15 mouse cellular contexts compared by ENCODE assay signal in genomic region chr19:26730486-26730885, GRCm38 (mm10).
"Had no signal": no experiment of that assay in that cellular context is flagged by ENCODE, and none has a peak within 500 bp of the region (broad histone marks: within the 10 kb centered on the region; RNA-seq: fewer than 3 reads in every experiment).

No protein-coding gene starts in this region.

- H3K27ac ChIP-seq: kidney, postnatal 0 days; liver, embryonic 14.5 days; neural tube, embryonic 12.5 days had no signal

- H3K4me3 ChIP-seq: neural tube, embryonic 12.5 days had no signal

- DNase-seq: kidney, adult 2 months; kidney, postnatal 36 days; layer of hippocampus, adult 9-11 months; layer of hippocampus, postnatal 36 days; left cerebral cortex, postnatal 4 days; lung, adult 18-20 months; midbrain, embryonic 14.5 days; retina, postnatal 1 day; right cerebral cortex, postnatal 4 days; spleen, adult 18-20 months; thymus, adult 18-20 months; thymus, postnatal 14 days had no signal

- H3K4me2 ChIP-seq: neural tube, embryonic 12.5 days had no signal

- H3K9ac ChIP-seq: liver, embryonic 14.5 days; neural tube, embryonic 12.5 days had no signal

- H3K36me3 ChIP-seq: neural tube, embryonic 12.5 days had no signal

- H3K27me3 ChIP-seq: neural tube, embryonic 12.5 days had no signal

- H3K9me3 ChIP-seq: neural tube, embryonic 12.5 days had no signal
